Mouse (Mus musculus) B cell, adult 2 months (primary cell): Measurements from ENCODE around the gene Dnajc13.

ENCODE experiments used
- DNase-seq, 2 experiments: peaks; one replicate each; pipeline ENCODE4 v3.0.0; 2022

Dnajc13 gene

DNA sequence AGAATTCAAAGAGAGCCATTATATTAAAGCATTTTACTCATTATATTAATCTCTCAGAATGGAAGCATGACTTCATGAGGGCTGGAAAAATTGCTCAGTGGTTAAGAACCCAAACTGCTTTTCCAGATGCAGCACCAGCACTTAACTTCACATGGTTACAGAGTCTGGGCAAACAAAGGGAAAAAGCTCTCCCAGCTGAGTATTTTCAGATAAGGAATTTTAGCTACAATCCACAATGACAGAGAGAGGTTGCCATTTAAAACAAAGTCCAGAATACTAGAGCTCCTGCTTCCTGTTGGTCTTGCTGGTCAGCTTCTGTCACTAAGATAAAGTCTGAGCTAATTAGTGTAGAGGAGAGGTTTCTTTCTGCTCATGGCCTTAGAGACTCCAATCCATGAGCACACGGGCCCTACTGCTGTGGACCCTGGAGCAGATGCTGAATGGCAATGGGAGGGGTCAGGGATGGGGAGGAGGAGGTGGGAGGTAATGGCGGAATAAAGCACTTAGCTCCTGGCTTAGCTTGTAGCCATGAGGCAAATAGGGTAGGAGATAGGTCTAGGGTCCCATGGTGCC, 154.1 kb downstream of the Dnajc13 start:
- no peak for DNase-seq

DNA sequence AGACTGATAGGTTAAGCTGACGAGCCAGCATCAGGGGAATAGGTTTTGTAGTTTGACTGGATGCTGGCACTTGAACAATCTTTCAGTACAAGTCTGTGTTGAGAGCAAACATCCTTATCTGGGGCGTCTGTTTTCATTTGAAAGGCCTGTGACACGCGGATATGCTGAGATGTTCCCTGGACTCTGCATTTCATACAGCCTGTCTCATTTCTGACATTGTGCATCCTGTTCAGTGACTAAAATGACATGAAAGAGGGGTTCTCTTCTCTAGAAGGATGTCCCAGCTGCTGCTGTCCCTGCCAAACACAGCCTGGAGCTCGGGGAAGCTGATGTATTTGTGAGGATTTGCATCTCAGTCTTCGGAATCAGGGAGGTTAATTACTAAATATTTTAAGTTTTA, 155.2 kb downstream of the Dnajc13 start:
- no peak for DNase-seq

DNA sequence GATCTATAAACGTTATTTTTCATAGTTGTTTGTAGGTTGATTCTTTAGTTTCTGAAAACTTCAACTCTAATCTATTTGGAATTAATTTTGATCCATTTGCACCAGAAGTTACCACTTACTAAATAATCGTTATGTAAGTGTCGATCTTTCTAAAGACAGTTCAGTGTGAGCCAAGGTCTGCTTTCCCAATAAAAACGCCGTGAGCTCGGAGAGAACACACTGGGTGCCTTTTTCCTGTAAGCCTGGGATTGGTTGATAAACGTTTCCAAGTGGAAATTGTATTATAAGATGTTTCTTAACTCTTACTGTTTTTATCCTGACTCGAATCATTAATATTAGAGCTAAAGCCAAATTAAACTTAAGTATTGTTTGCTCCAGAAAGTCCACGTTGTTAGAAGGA, 155.8 kb downstream of the Dnajc13 start:
- no peak for DNase-seq

DNA sequence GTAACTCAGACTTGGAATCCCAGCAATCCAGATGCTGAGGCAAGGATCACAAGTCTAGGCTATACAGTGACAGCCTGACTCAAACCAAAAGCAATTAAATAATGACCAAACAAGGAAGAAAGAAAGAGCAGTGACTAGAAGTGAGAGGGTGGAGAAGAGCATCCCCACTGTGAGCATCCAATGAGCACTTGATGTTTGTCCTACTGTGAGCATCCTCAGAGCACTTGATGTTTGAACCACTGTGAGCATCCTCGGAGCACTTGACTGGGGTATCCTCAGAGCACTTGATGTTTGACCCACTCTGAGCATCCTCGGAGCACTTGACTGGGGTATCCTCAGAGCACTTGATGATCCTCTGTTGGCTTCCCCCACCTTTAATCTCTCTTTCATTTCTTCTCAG, 157.7 kb downstream of the Dnajc13 start:
- no peak for DNase-seq

DNA sequence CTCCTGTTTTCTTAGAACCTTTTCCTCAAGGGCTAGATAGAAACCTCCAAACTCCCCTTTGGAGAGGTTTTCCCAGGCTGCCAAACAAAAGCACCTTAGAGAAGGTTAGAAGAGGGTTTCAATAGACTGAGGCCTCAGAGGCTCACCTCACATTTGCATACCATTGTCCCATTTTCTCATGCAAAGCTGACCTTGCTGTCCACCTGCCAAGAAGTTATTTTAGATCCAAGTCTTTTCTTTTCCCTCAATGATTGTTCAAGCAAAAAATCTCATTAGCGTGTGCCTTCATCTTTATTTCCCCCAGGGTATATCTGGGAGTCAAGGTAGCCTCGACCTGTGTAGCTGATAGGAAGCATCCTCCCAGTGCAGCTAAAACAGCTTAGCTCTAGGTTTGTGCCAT, 159.8 kb downstream of the Dnajc13 start:
- no peak for DNase-seq

DNA sequence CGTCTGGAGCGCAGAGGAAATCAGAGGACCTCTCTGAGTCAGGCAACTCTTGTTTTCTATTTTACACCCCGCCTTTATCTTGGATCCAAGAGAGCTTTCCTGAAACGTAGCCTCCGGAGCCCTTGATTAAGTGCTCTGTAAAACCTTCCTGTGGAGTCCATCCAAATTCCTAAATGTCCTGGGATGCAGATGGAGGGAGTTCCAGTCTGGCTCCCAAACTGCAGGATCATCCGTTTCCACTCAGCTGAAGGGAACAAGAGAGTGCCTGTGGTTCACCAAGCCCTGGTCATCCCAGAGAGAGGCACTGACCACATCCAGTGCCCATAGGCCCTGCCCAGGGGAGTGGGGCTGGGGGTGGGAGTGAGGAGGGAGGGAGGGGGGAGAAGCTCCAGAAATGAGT, 160.4 kb downstream of the Dnajc13 start:
- no peak for DNase-seq

DNA sequence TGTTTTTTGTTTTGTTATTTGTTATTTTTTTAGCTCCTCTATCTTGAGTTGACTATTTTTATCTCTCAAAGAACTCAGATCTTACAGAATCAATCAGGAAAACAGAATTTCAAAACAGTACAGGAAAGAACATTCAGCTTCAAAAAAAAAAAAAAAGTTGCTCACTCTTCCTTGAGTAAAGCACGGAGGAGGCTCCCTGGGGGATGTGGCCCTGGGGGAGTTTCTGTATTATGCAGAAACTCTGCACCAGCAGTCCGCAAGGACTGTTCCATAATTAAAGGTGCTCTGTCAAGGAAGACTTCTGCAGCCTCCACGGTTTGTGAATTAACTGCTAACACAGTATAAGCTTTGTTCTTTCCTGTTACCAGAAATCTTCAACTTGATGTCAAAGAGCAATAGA, 161.3 kb downstream of the Dnajc13 start:
- DNase-seq, result peak; percentile 9 to 12
